Mouse (Mus musculus): ENCODE results near the gene Gcnt1.

Gene Gcnt1

DNA sequence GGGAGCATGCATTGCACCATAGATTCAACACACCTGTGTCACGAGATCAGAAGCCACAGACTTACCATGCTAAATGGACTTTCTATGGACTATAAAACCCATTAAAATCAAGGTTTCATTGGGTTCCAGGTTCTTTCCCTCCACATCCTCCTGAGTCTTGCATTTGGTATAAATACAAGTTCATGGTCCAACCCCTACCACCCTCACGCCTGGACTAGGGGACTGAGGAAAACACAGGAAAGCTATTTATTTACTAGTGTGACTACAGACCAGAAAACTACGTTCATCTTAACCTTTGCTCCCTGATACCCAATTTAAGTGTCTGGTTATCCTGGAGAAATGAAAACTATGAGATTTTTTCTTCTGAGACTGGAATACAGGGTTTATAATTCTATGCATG is at the start of gene Gcnt1:
Gene Gcnt1, minus strand, starts transcription at position 144 of the 400 bp plus-strand sequence.
- no peak for DNase-seq (ENCODE audit: low spot score)

- no peak for DNase-seq (ENCODE audit: low spot score)
These were observed 45.2 kb upstream of the Gcnt1 start for GRCm38 (mm10) chr19:17417855-17418254.

DNA sequence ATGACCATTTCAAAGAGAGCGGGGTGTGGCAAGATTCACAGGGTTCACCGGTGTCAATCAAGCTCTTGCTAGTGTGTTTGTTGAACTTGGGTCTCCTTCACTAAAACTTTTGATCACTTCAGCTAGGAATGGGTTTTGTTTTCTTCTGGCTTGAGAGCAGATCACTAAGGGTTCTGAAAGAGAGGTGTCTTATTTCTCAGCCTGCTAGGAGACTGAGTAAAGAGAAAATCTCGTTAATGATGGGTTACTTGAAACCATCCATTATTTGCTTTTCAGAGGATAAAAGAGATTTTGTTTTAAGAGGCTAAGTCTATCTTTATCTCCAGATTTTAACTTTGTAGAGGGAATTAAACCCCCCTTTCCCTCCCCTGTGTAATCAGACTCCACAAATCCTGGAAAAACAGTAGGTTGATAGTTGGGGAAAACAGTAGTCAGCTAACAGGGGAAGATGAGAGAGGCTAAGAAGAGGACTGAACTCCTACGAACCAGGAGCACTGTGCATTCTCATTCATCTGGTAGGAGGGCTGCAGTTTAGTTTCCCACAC is 40.3 kb upstream of the Gcnt1 start:
- no peak for DNase-seq (ENCODE audit: low spot score)

- no peak for DNase-seq (ENCODE audit: low spot score)
These were observed 37.9 kb upstream of the Gcnt1 start for GRCm38 (mm10) chr19:17410465-17411065.

- DNase-seq (ENCODE audit: low spot score): no peak
These were observed 36.7 kb upstream of the Gcnt1 start for GRCm38 (mm10) chr19:17409351-17409750.

DNA sequence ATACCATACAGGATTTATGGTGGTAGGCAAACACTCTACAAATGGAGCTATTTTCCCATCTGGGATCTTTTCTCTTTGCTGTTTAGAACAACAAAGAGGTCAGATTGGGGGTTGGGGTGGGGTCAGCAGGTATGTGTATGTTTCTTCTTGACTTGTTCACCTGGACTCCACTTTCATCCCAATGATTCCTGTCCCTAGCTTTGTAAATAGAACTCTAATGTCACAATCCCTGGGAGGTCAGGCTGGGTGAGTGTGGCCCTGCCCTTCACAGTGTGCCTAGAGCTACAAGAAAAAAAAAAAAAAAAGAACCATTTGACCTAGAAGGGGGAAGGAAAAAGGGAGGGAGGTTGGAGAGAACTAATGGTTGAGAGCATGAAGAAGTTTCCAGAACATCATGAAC is 35.9 kb upstream of the Gcnt1 start:
- DNase-seq (ENCODE audit: low spot score): no peak

DNA sequence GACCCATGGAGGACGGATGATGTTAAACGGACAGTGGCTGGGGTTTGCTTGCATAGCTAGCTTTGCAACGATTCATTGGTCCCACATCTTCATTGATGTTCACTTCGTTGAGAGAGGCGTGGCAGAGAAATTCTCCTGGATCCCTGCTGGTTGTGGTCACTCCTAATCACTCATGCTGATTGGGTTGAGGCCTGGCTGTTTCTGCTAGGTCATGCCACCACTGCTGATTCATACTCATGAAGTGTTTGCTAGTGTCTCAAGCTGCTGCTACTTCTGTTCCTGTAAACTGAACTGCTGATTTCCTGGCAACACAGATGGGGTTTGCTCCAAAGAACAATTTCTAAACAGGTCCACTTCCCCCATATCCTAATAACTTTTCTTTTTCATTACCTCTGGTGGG is 34.2 kb upstream of the Gcnt1 start:
- no peak for DNase-seq (ENCODE audit: low spot score)

DNA sequence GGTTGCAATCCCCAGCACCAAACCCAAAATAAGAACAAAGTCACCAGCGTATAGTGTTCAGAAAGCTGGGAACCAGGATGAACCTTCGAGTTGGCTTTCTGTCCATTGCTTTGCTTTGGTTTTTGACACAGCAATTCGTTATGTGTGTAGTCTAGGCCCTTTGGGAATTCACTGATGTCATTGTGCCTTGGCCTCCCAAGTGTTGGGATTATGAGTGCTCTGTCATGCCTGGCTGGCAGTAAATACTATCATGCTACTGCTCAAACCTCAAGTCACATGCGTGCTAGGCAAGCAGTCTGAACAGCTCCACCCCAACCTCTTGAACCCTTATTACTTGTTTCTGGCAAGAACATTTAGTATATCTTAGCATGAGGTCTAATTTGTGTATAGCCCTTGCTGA is 30.5 kb upstream of the Gcnt1 start:
- DNase-seq (ENCODE audit: low spot score): no peak

GRCm38 (mm10) chr19:17400571-17400970 is 27.9 kb upstream of the Gcnt1 start:
- no peak for DNase-seq (ENCODE audit: low spot score)

DNA sequence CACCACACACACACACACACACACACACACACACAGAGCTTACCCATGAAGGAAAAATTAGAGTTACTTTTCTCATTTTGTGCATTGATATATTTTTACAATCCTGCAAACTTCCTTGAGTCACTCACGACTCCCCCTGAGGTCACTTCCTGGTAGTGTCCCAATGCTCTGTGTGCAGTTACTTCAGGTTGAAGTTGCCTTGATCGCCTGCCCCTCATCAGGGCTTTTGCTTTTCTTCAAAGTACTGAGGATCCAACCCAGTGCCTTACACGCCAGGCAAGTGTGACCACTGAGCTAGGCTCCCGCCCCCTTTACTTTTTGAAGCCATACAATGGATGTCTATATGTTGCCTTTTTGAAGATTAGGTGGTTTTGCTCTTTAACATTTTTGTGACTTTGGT is 27.3 kb upstream of the Gcnt1 start:
- no peak for DNase-seq (ENCODE audit: low spot score)

DNA sequence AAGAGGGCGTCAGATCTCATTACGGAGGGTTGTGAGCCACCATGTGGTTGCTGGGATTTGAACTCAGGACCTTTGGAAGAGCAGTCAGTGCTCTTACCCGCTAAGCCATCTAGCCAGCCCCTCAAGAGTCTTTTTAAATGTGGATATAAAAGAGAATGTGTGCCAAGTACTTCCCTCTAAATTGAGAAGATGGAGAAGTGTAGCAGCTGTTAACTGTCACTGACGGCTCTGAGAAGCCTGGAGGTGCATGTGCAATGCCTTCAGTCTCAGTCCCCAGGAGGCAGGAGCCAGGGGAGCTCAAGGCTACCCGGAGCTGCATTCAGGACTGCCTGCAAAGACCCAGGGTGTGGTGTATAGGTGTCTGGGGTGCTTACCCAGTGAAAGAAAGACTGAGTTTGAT is 25.3 kb upstream of the Gcnt1 start:
- DNase-seq (ENCODE audit: low spot score): no peak

DNA sequence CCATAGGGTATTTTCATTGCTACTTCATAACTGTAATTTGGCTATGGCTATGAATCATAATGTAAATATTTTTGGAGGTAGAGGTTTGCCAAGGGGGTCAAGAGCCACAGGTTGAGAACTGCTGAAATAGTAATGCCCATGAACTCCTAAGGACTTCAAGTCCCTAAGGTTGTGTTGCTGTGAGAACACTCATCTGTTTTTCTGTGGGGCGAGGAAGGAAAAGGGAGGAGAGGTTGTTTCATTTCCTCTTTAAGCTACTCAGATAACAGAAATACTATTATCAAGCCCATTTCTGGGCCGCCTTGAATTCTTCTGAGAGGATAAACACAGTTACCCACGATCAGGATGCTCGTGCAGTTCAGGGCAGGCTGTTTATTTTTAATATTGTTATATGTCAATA is 24.2 kb upstream of the Gcnt1 start:
- DNase-seq (ENCODE audit: low spot score): no peak

- DNase-seq (ENCODE audit: low spot score): peak; percentile 76
These were observed 21.4 kb upstream of the Gcnt1 start, which contains the start of gene Rfk for GRCm38 (mm10) chr19:17393841-17394591. Gene Rfk, plus strand, starts transcription at chr19:17394043.

DNA sequence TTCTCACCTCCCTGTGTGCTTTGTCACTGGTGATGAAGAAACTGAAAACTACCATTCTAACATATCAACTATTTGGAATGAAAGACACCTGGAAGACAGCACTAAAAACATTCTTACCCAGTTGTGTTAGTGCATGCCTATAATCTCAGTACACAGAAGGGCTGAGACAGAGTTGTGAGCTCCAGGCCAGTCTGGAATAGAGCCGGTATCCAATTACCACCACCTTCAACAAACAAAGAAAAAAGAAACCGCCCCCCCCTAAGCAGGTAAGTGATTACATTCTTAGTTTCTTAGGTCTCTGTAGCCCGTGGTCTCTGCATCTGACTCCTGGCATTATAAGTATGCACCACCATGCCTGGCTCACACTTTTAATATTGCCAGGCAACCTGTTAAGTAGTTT is 20.2 kb upstream of the Gcnt1 start:
- no peak for DNase-seq (ENCODE audit: low spot score)

- DNase-seq (ENCODE audit: low spot score): no peak
These were observed 15.8 kb upstream of the Gcnt1 start for GRCm38 (mm10) chr19:17388404-17388803.

- no peak for DNase-seq (ENCODE audit: low spot score)
These were observed 13.8 kb upstream of the Gcnt1 start for GRCm38 (mm10) chr19:17386424-17386823.

DNA sequence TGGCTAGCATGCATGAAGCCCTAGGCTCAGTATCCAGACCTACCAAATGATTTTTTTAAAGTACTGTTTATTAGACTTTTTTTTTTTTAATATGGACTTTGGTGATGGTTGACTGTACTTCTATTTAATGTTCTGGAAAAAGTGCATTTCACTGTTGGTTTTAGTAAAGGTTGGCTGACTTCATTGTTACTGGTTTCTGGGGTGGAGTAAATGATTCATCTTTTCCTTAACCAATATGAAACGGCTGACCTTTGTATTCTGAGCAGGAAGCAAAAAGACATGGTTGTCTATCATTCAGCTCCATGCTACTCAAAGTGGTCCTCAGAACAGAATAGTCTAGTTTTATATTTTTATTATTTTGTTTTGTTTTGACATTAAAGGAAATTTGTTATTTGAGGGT is 12.8 kb upstream of the Gcnt1 start:
- no peak for DNase-seq (ENCODE audit: low spot score)

DNA sequence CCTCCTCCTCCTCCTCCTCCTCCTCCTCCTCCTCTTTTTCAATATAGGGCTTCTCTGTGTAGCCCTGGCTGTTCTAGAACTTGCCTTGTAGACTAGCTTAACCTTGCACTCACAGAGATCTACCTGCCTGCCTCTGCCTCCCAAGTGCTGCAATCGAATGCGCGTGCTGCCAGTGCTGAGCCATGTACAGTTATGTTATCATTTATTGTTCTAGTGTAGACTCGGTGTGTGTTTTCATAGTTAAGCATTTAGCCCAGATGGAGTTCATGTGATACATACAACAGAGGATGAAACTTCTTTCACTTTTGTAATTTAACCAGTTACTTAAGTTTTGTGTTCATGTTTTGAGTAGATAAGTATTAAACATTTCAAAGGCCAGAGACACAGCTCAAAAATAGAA is 12.4 kb upstream of the Gcnt1 start:
- DNase-seq (ENCODE audit: low spot score): no peak

DNA sequence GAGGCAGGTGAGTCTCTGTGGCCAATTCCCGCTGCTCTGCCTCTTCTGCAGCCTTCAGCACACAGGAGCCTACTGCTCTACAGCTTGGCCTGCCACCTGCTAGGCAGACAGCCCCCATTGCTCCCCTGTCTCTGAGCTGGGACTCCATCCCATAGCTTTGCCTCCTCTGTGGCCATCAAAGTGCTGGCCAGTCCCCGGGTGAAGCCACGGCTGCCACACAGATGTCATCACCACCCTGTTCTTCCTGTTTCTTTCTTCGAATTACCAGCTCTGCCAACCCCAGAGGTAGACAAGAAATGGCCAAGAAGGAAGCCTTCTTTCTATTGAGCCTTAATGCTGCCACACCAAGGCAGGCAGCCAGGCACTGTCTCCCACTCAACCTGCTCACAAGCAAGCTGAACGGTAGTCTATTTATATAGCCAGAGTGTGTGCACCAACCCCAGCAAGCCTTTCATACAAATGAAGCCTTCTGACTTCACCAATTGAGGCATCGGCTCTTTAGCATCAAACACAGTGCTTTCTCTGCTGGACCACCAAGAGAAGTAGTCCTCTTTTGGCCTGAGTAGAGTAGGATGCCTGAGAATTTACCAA is 10.3 kb upstream of the Gcnt1 start:
- no peak for DNase-seq (ENCODE audit: low spot score)

DNA sequence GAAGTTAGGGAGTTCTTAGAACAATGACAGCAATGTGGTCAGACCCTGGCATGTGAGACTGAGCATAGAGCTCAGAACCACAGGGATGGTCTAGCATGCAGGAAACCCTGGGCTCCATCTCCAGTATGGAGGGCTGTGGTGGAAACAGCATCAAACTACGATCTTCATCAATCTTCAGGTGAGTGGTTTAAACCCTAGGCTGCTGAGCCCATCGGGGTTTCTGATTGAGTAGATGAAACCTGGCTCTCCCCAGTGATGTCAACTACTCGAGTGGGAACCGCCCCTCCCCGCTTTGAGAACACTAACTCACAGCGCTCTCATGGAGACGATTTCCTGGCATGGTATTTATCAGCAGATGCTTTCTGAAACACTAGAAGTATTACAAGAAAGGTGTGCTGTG is 7.9 kb upstream of the Gcnt1 start:
- DNase-seq (ENCODE audit: low spot score): no peak

DNA sequence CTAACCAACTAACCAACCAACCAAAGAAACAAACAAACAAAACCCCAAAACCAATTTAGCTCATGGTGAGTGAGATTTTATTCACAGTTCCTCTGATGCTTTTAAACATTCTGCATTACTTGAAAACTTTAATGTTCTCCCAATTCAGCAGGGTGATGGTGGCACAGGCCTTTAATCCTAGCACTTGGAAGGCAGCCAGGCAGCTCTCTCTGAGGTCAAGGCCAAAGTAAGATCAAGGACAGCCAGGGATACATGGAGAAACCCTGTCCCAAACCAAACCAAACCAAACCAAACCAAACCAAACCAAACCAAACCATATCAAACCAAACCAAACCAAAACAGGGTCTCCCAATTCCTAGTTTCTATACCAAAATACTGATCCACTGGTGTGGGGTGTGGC is 6.2 kb upstream of the Gcnt1 start:
- DNase-seq (ENCODE audit: low spot score): no peak

GRCm38 (mm10) chr19:17369581-17369980 is 3.1 kb downstream of the Gcnt1 start:
- no peak for DNase-seq (ENCODE audit: low spot score)

- no peak for DNase-seq (ENCODE audit: low spot score)
These were observed 4.1 kb downstream of the Gcnt1 start for GRCm38 (mm10) chr19:17368557-17368956.
